Comparison of ENCODE assay signal across 28 mouse cellular contexts in genomic region chr19:14663350-14663749, GRCm38 (mm10).
DNase-seq lines count a peak whose midpoint lies in the region; ATAC-seq and TF ChIP-seq lines count a peak whose summit lies in the region.
"Had no signal": no experiment of that assay in that cellular context is flagged by ENCODE, and none has a peak within 500 bp of the region (broad histone marks: within the 10 kb centered on the region; RNA-seq: fewer than 3 reads in every experiment).

No protein-coding gene starts in this region.

- dilution Hi-C loops in CH12.LX (cut with MboI; ENCODE audit: extremely low pct_ligation_motif_present, extremely low pct_unique_long_range_greater_than_20kb, low sequenced_read_pairs): no loop called here

- H3K36me3 ChIP-seq in forebrain, embryonic 14.5 days (ENCODE audit: control insufficient read depth, insufficient read depth, low read length): no peaks in the 10 kb centered on the region
- no peaks in the 10 kb centered on the region for H3K36me3 ChIP-seq in forebrain, embryonic 13.5 days (ENCODE audit: poor library complexity, severe bottlenecking)
- H3K36me3 ChIP-seq in CH12.LX (replicated peaks in 1 of 2; ENCODE audit: control insufficient read depth in 1 of 2, insufficient read depth in 1 of 2, low read length in 1 of 2): no peaks in the 10 kb centered on the region
- H3K36me3 ChIP-seq: hindbrain, embryonic 13.5 days; limb, embryonic 12.5 days; lung, embryonic 15.5 days; midbrain, embryonic 12.5 days had no signal

- no peaks in the 10 kb centered on the region for H3K79me2 ChIP-seq in CH12.LX (replicated peaks; ENCODE audit: control insufficient read depth, extremely low read depth, insufficient read depth, poor library complexity, severe bottlenecking)

- TF ChIP-seq POLR2A in CH12.LX (IDR thresholded peaks at IDR 0.05; ENCODE audit: low read depth, low read length): no peak

- ATAC-seq in forebrain, embryonic 14.5 days: no peak
- no peak for ATAC-seq in forebrain, embryonic 13.5 days
- peak; percentile 60 for ATAC-seq in megakaryocyte progenitor cell, adult 5-6 weeks (replicated peaks; ENCODE audit: poor library complexity)
- ATAC-seq: activated CD4-positive, CD25-positive, alpha-beta regulatory T cell, adult 4 months; intestine, embryonic 16.5 days had no signal

- WGBS in forebrain, embryonic 14.5 days: 60% methylated on average over 4 of the region's 4 CpGs
- WGBS in forebrain, embryonic 13.5 days: 52% methylated on average over 4 of the region's 4 CpGs

- H3K4me3 ChIP-seq in forebrain, embryonic 14.5 days (ENCODE audit: low read depth, low read length): no peak overlapping the region
- no peak overlapping the region for H3K4me3 ChIP-seq in forebrain, embryonic 13.5 days
- H3K4me3 ChIP-seq in CH12.LX (replicated peaks in 1 of 3; ENCODE audit: low read depth in 2 of 3, low read length in 2 of 3, poor library complexity in 1 of 3): no peak overlapping the region
- H3K4me3 ChIP-seq: erythroblast, embryonic 14.5 days; hindbrain, embryonic 13.5 days; limb, embryonic 12.5 days; lung, embryonic 15.5 days; midbrain, embryonic 12.5 days; myocyte had no signal

- TF ChIP-seq CTCF in CH12.LX (conservative IDR thresholded peaks at IDR 0.05 in 1 of 2, IDR thresholded peaks at IDR 0.05 in 1 of 2; ENCODE audit: low read depth in 2 of 2, low read length in 2 of 2): no peak

- DNase-seq in forebrain, embryonic 14.5 days (ENCODE audit: low spot score): peak; percentile 29
- DNase-seq in CH12.LX (ENCODE audit: extremely low read depth) (peak; percentile 47), R1 (ENCODE audit: low read depth, low spot score) (peak; percentile 95)
- DNase-seq in testis, postnatal 14 days (ENCODE audit: low spot score): no peak
- DNase-seq in adrenal gland, postnatal 36 days: no peak
- DNase-seq: adrenal gland, adult 2 months; cerebellum, adult 9-10 months; gastrocnemius, postnatal 10 days; heart, postnatal 4 days; kidney, adult 9 months; kidney, postnatal 14 days; layer of hippocampus, adult 9-11 months; right cerebral cortex, adult 18-20 months; spleen, adult 18-20 months; thymus, adult 2 months; thymus, postnatal 4 days had no signal

- no peak overlapping the region for H3K27ac ChIP-seq in forebrain, embryonic 14.5 days (ENCODE audit: low read depth, low read length)
- no peak overlapping the region for H3K27ac ChIP-seq in forebrain, embryonic 13.5 days
- no peak overlapping the region for H3K27ac ChIP-seq in CH12.LX (ENCODE audit: insufficient read depth, low read depth)
- H3K27ac ChIP-seq: hindbrain, embryonic 13.5 days; limb, embryonic 12.5 days; lung, embryonic 15.5 days; midbrain, embryonic 12.5 days; stomach, postnatal 0 days had no signal

- H3K9ac ChIP-seq in forebrain, embryonic 14.5 days (ENCODE audit: low read length): no peak overlapping the region
- H3K9ac ChIP-seq in forebrain, embryonic 13.5 days: no peak overlapping the region
- no peak overlapping the region for H3K9ac ChIP-seq in CH12.LX (ENCODE audit: insufficient read depth, low read depth)
- H3K9ac ChIP-seq: hindbrain, embryonic 13.5 days; limb, embryonic 12.5 days; lung, embryonic 15.5 days; midbrain, embryonic 12.5 days had no signal

- no peak for TF ChIP-seq RAD21 in CH12.LX (IDR thresholded peaks at IDR 0.05; ENCODE audit: low read depth, low read length)

- no peaks in the 10 kb centered on the region for H3K27me3 ChIP-seq in forebrain, embryonic 14.5 days (replicated peaks; ENCODE audit: control insufficient read depth, insufficient read depth, low read length)
- H3K27me3 ChIP-seq in forebrain, embryonic 13.5 days: peaks cover 2% of the 10 kb centered on the region; the same call in 1 of the 2 replicates
- H3K27me3 ChIP-seq in CH12.LX (replicated peaks): no peaks in the 10 kb centered on the region
- H3K27me3 ChIP-seq: hindbrain, embryonic 13.5 days; limb, embryonic 12.5 days; lung, embryonic 15.5 days had no signal

- H3K9me3 ChIP-seq in forebrain, embryonic 14.5 days (replicated peaks; ENCODE audit: control insufficient read depth, low read length): no peaks in the 10 kb centered on the region
- H3K9me3 ChIP-seq in forebrain, embryonic 13.5 days (replicated peaks): no peaks in the 10 kb centered on the region
- H3K9me3 ChIP-seq in CH12.LX (replicated peaks; ENCODE audit: low read length): no peaks in the 10 kb centered on the region
- H3K9me3 ChIP-seq: hindbrain, embryonic 13.5 days; limb, embryonic 12.5 days; lung, embryonic 15.5 days; midbrain, embryonic 12.5 days had no signal

- TF ChIP-seq EP300 in CH12.LX (IDR thresholded peaks at IDR 0.05; ENCODE audit: low read length): peak; percentile 68; the same call in 1 of the 2 replicates

- H3K4me1 ChIP-seq in forebrain, embryonic 14.5 days (ENCODE audit: control insufficient read depth, insufficient read depth, low read length): no peaks in the 10 kb centered on the region
- H3K4me1 ChIP-seq in forebrain, embryonic 13.5 days: 0 out of 2 replicates have a peak, but pooled peaks cover 5% of the 10 kb centered on the region
- H3K4me1 ChIP-seq in CH12.LX (ENCODE audit: control insufficient read depth in 1 of 2, insufficient read depth in 2 of 2): peaks cover 21 to 42% of the 10 kb centered on the region in 2 experiments; a peak in 3 of 4 replicates
- H3K4me1 ChIP-seq: hindbrain, embryonic 13.5 days; limb, embryonic 12.5 days; lung, embryonic 15.5 days; midbrain, embryonic 12.5 days had no signal

- H3K4me2 ChIP-seq in forebrain, embryonic 14.5 days (ENCODE audit: low read length): no peak overlapping the region
- H3K4me2 ChIP-seq in forebrain, embryonic 13.5 days: no peak overlapping the region
- peak overlapping the region; percentile 34 for H3K4me2 ChIP-seq in CH12.LX (ENCODE audit: insufficient read depth, low read depth, poor library complexity, severe bottlenecking)
- H3K4me2 ChIP-seq: heart, embryonic 11.5 days; hindbrain, embryonic 13.5 days; limb, embryonic 12.5 days; lung, embryonic 15.5 days; midbrain, embryonic 12.5 days had no signal

- in situ Hi-C loops in CH12.LX (cut with MboI; ENCODE audit: low pct_ligation_motif_present, low pct_unique_long_range_greater_than_20kb, low sequenced_read_pairs): no loop called here

TF ChIP-seq in CH12.LX, 34 proteins besides CTCF, POLR2A, EP300 and RAD21:
- TF ChIP-seq IRF4 (IDR thresholded peaks at IDR 0.05; ENCODE audit: low read depth, low read length): peak; percentile 65; the same call in 1 of the 2 replicates
- TF ChIP-seq MYC (IDR thresholded peaks at IDR 0.05; ENCODE audit: low read depth, low read length): no peak
- TF ChIP-seq ZKSCAN1 (IDR thresholded peaks at IDR 0.05; ENCODE audit: borderline replicate concordance, low read depth, low read length): no peak
- 0 out of 2 replicates have a peak, but pooled peaks have one; percentile 22 for TF ChIP-seq MEF2A (IDR thresholded peaks at IDR 0.05; ENCODE audit: borderline replicate concordance, low read depth, low read length)
- TF ChIP-seq ZC3H11A (IDR thresholded peaks at IDR 0.05; ENCODE audit: low read depth, low read length): no peak
- no peak for TF ChIP-seq MAFK (IDR thresholded peaks at IDR 0.05; ENCODE audit: insufficient replicate concordance, low read length)
- TF ChIP-seq POLR2AphosphoS2 (IDR thresholded peaks at IDR 0.05; ENCODE audit: low read depth, low read length): no peak
- no peak for TF ChIP-seq RCOR1 (conservative IDR thresholded peaks at IDR 0.05; ENCODE audit: low read depth, low read length)
- no peak for TF ChIP-seq CHD2 (IDR thresholded peaks at IDR 0.05; ENCODE audit: low read length)
- no peak for TF ChIP-seq PAX5 (IDR thresholded peaks at IDR 0.05; ENCODE audit: low read length)
- TF ChIP-seq E2F4 (IDR thresholded peaks at IDR 0.05; ENCODE audit: insufficient replicate concordance, low read depth, low read length): no peak
- TF ChIP-seq TBP (conservative IDR thresholded peaks at IDR 0.05; ENCODE audit: low read depth, low read length): no peak
- no peak for TF ChIP-seq JUN (IDR thresholded peaks at IDR 0.05; ENCODE audit: insufficient read depth, low read depth, low read length)
- no peak for TF ChIP-seq NELFE (IDR thresholded peaks at IDR 0.05; ENCODE audit: low read depth, low read length)
- TF ChIP-seq MAX (IDR thresholded peaks at IDR 0.05; ENCODE audit: low read length): no peak
- TF ChIP-seq KAT2A (IDR thresholded peaks at IDR 0.05; ENCODE audit: insufficient replicate concordance, low read length): no peak
- TF ChIP-seq MXI1 (IDR thresholded peaks at IDR 0.05; ENCODE audit: low read depth, low read length): no peak
- no peak for TF ChIP-seq JUND (conservative IDR thresholded peaks at IDR 0.05; ENCODE audit: low read depth, low read length)
- TF ChIP-seq ETS1 (conservative IDR thresholded peaks at IDR 0.05; ENCODE audit: low read depth, low read length): peak; percentile 45
- no peak for TF ChIP-seq USF2 (conservative IDR thresholded peaks at IDR 0.05; ENCODE audit: low read depth, low read length)
- TF ChIP-seq MAZ (IDR thresholded peaks at IDR 0.05; ENCODE audit: low read depth, low read length): no peak
- TF ChIP-seq GABPA (IDR thresholded peaks at IDR 0.05; ENCODE audit: insufficient replicate concordance, low read depth, low read length): no peak
- no peak for TF ChIP-seq NRF1 (IDR thresholded peaks at IDR 0.05; ENCODE audit: low read depth, low read length)
- TF ChIP-seq CHD1 (IDR thresholded peaks at IDR 0.05; ENCODE audit: low read depth, low read length): no peak
- TF ChIP-seq ZNF384 (IDR thresholded peaks at IDR 0.05; ENCODE audit: low read depth, low read length): no peak
- TF ChIP-seq USF1 (IDR thresholded peaks at IDR 0.05; ENCODE audit: low read depth, low read length): no peak
- no peak for TF ChIP-seq SMC3 (IDR thresholded peaks at IDR 0.05; ENCODE audit: low read depth, low read length)
- TF ChIP-seq ELF1 (IDR thresholded peaks at IDR 0.05; ENCODE audit: low read depth, low read length): peak; percentile 72
- no peak for TF ChIP-seq TCF12 (IDR thresholded peaks at IDR 0.05; ENCODE audit: low read depth, low read length)
- no peak for TF ChIP-seq SIN3A (IDR thresholded peaks at IDR 0.05; ENCODE audit: low read length)
- peak; percentile 46; the same call in 1 of the 2 replicates for TF ChIP-seq BHLHE40 (IDR thresholded peaks at IDR 0.05; ENCODE audit: low read depth, low read length)
- TF ChIP-seq HCFC1 (IDR thresholded peaks at IDR 0.05; ENCODE audit: low read depth, low read length): no peak

Comparison
In these comparisons a context has a peak if more than half of its experiments do, and no peak if none do; other contexts are left out.
1. DNase-seq: peak in forebrain, embryonic 14.5 days (single experiment), CH12.LX (single experiment) and R1 (single experiment); none in testis, postnatal 14 days (single experiment) and adrenal gland, postnatal 36 days (0 of 2).